Mouse (Mus musculus): ENCODE data around the gene Pcnp. TPM values are rescaled to one million over a fixed set of nuclear protein-coding genes. Genes with fewer than 3 reads are reported as not detected.
A peak's percentile ranks its signal among the peaks of the same experiment; 100 is the strongest.

Pcnp gene
- polyA plus RNA-seq, 1 experiment, result 7.3 TPM

GRCm38 (mm10) chr16:55974903-55975285 lies 54.6 kb downstream of the Pcnp start:
- Histone ChIP-seq H3K4me1 (ENCODE audit: control insufficient read depth, insufficient read depth, insufficient read length) (peaks cover 7% of the 10 kb centered on the region; the same call in 1 of the 2 replicates), H3K4me3 (ENCODE audit: extremely low read depth, insufficient read depth, insufficient read length) (peak overlapping the region; percentile 90), H3K27me3 (ENCODE audit: control insufficient read depth, insufficient read depth, low read length) (no peaks in the 10 kb centered on the region), H3K36me3 (ENCODE audit: control insufficient read depth, insufficient read depth, low read length) (peaks cover 16% of the 10 kb centered on the region), H3K27ac (ENCODE audit: insufficient read depth, low read length) (peak overlapping the region; percentile 35; the same call in 1 of the 2 replicates)
- DNase-seq (ENCODE audit: low read depth in 1 of 2, low spot score in 2 of 2), result no peak
- TF ChIP-seq POLR2A (IDR thresholded peaks at IDR 0.05; ENCODE audit: low read depth, low read length), result no peak
- 2% methylated on average over 14 of the region's 14 CpGs for WGBS

- WGBS, result under 1% methylated on average over 54 of the region's 55 CpGs
- Histone ChIP-seq H3K4me1 (ENCODE audit: control insufficient read depth, insufficient read depth, insufficient read length) (peaks cover 7% of the 10 kb centered on the region; the same call in 1 of the 2 replicates), H3K27ac (ENCODE audit: insufficient read depth, low read length) (peak overlapping the region; percentile 95), H3K36me3 (ENCODE audit: control insufficient read depth, insufficient read depth, low read length) (peaks cover 17% of the 10 kb centered on the region), H3K27me3 (ENCODE audit: control insufficient read depth, insufficient read depth, low read length) (no peaks in the 10 kb centered on the region), H3K4me3 (ENCODE audit: extremely low read depth, insufficient read depth, insufficient read length) (peak overlapping the region; percentile 90)
- DNase-seq (ENCODE audit: low read depth in 1 of 2, low spot score in 2 of 2), result peak; percentile 72 to 90
- peak; percentile 32 for TF ChIP-seq POLR2A (IDR thresholded peaks at IDR 0.05; ENCODE audit: low read depth, low read length)
- no peak for TF ChIP-seq CTCF (IDR thresholded peaks at IDR 0.05; ENCODE audit: extremely low read depth, insufficient read depth, insufficient read length, insufficient replicate concordance)
Observed at GRCm38 (mm10) chr16:55974256-55974902, 55.2 kb downstream of the Pcnp start.

GRCm38 (mm10) chr16:55973431-55974255 lies 55.9 kb downstream of the Pcnp start, which contains the start of gene Zbtb11:
Zbtb11 (plus strand) TSS chr16:55973883.
- peak; percentile 98 to 99 for DNase-seq (ENCODE audit: low read depth in 1 of 2, low spot score in 2 of 2)
- under 1% methylated on average over 82 of the region's 86 CpGs for WGBS
- H3K27me3 ChIP-seq (ENCODE audit: control insufficient read depth, insufficient read depth, low read length), result no peaks in the 10 kb centered on the region
- peak; percentile 68 for TF ChIP-seq POLR2A (IDR thresholded peaks at IDR 0.05; ENCODE audit: low read depth, low read length)
- no peak for TF ChIP-seq CTCF (IDR thresholded peaks at IDR 0.05; ENCODE audit: extremely low read depth, insufficient read depth, insufficient read length, insufficient replicate concordance)
- H3K36me3 ChIP-seq (ENCODE audit: control insufficient read depth, insufficient read depth, low read length), result peaks cover 19% of the 10 kb centered on the region
- H3K27ac ChIP-seq (ENCODE audit: insufficient read depth, low read length), result peak within 1 kb of the TSS; percentile 95
- peaks cover 7% of the 10 kb centered on the region; the same call in 1 of the 2 replicates for H3K4me1 ChIP-seq (ENCODE audit: control insufficient read depth, insufficient read depth, insufficient read length)
- H3K4me3 ChIP-seq (ENCODE audit: extremely low read depth, insufficient read depth, insufficient read length), result peak within 1 kb of the TSS; percentile 90

GRCm38 (mm10) chr16:55972626-55973201 lies 56.8 kb downstream of the Pcnp start:
- peaks cover 19% of the 10 kb centered on the region for H3K36me3 ChIP-seq (ENCODE audit: control insufficient read depth, insufficient read depth, low read length)
- H3K27me3 ChIP-seq (ENCODE audit: control insufficient read depth, insufficient read depth, low read length), result no peaks in the 10 kb centered on the region
- peak overlapping the region; percentile 62; the same call in 1 of the 2 replicates for H3K4me3 ChIP-seq (ENCODE audit: extremely low read depth, insufficient read depth, insufficient read length)
- WGBS, result 51% methylated on average over 10 of the region's 10 CpGs
- H3K4me1 ChIP-seq (ENCODE audit: control insufficient read depth, insufficient read depth, insufficient read length), result peaks cover 7% of the 10 kb centered on the region; the same call in 1 of the 2 replicates
- H3K27ac ChIP-seq (ENCODE audit: insufficient read depth, low read length), result peak overlapping the region; percentile 70; the same call in 1 of the 2 replicates
- no peak for DNase-seq (ENCODE audit: low read depth in 1 of 2, low spot score in 2 of 2)
- TF ChIP-seq CTCF (IDR thresholded peaks at IDR 0.05; ENCODE audit: extremely low read depth, insufficient read depth, insufficient read length, insufficient replicate concordance) (no peak), POLR2A (IDR thresholded peaks at IDR 0.05; ENCODE audit: low read depth, low read length) (no peak)

- H3K4me1 ChIP-seq (ENCODE audit: control insufficient read depth, insufficient read depth, insufficient read length), result peaks cover 7% of the 10 kb centered on the region; the same call in 1 of the 2 replicates
- TF ChIP-seq POLR2A (IDR thresholded peaks at IDR 0.05; ENCODE audit: low read depth, low read length), result no peak
- no peak for TF ChIP-seq CTCF (IDR thresholded peaks at IDR 0.05; ENCODE audit: extremely low read depth, insufficient read depth, insufficient read length, insufficient replicate concordance)
- no peak overlapping the region for H3K27ac ChIP-seq (ENCODE audit: insufficient read depth, low read length)
- H3K36me3 ChIP-seq (ENCODE audit: control insufficient read depth, insufficient read depth, low read length), result peaks cover 21% of the 10 kb centered on the region
- H3K27me3 ChIP-seq (ENCODE audit: control insufficient read depth, insufficient read depth, low read length), result no peaks in the 10 kb centered on the region
- no peak overlapping the region for H3K4me3 ChIP-seq (ENCODE audit: extremely low read depth, insufficient read depth, insufficient read length)
- DNase-seq (ENCODE audit: low read depth in 1 of 2, low spot score in 2 of 2), result no peak
- 80% methylated on average over 6 of the region's 6 CpGs for WGBS
Observed at GRCm38 (mm10) chr16:55971735-55972615, 57.6 kb downstream of the Pcnp start.

GRCm38 (mm10) chr16:55970416-55970815 lies 59.1 kb downstream of the Pcnp start:
- peaks cover 21% of the 10 kb centered on the region for H3K36me3 ChIP-seq (ENCODE audit: control insufficient read depth, insufficient read depth, low read length)
- H3K4me3 ChIP-seq (ENCODE audit: extremely low read depth, insufficient read depth, insufficient read length), result no peak overlapping the region
- no peak for DNase-seq (ENCODE audit: low read depth in 1 of 2, low spot score in 2 of 2)
- peaks cover 4% of the 10 kb centered on the region; the same call in 1 of the 2 replicates for H3K4me1 ChIP-seq (ENCODE audit: control insufficient read depth, insufficient read depth, insufficient read length)
- H3K27ac ChIP-seq (ENCODE audit: insufficient read depth, low read length), result no peak overlapping the region
- 97% methylated on average over 5 of the region's 5 CpGs for WGBS
- H3K27me3 ChIP-seq (ENCODE audit: control insufficient read depth, insufficient read depth, low read length), result no peaks in the 10 kb centered on the region
- TF ChIP-seq CTCF (IDR thresholded peaks at IDR 0.05; ENCODE audit: extremely low read depth, insufficient read depth, insufficient read length, insufficient replicate concordance), result no peak
- TF ChIP-seq POLR2A (IDR thresholded peaks at IDR 0.05; ENCODE audit: low read depth, low read length), result no peak
